Mouse (Mus musculus) neural tube, embryonic 10.5 days (tissue): ENCODE data around the gene Ugt1a8.
A peak's percentile ranks its signal among the peaks of the same experiment; 100 is the strongest.

ENCODE experiments used
- DNase-seq: peaks from one replicate; pipeline ENCODE4 v3.0.0-alpha.2; 2017; ENCODE audit warnings: low spot score; ENCODE audit errors: extremely low spot score

Gene Ugt1a8

DNA sequence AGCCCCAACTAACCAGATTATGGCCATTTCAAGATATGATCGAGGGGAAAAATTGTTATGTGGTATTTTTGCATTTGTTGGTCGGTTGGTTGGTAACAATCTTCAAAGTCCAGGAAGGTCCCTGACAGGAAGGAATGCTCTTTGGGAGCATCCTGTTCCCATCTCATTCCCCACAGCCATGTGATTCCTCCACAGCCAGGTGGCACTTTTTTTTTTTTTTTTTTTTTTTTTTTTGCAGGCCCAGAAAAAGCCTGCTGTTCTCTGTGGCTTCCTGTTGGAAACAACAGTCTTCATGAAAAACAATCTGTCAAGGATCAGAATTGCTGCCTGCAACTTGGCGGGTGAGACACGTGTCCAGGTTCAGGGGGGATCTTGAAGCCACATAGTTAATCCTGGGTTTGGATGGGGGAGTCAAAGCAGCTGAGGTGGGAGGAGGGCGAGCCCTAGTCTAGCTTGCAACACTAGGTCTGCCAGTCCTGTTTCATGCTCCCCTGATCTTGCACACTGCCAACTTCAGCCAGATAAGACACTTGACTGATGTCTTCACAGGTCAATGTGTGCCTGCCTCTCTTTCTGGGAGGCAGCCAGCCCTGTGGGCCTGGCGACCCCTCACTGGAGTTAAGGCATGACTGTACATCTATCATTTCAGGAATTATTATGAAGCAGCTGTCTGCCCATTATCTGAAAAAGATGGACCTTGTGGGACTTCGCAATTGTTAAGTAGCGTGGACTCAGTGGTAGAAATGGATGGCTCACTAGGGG is 171.4 kb downstream of the Ugt1a8 start:
- peak; percentile 74 for DNase-seq

DNA sequence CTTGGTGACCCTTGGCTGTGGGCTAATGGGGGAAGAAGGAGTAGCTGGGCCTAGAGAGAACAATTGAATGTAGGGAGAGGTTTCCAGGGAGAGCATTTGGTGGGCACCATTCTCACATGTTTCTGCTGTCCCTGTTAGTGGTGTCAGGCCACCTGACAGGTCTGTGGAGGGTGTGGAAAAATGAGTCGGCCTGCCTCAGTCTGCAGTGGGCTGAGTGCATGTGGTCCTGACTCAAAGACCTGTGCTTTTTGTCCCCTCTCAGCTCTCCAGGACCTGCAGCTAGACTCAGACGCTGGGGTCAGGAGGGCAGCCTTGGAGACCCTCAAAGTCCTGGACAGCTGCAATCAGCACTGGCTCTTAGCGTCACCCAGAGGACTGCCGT is 172.0 kb downstream of the Ugt1a8 start:
- DNase-seq: no peak

DNA sequence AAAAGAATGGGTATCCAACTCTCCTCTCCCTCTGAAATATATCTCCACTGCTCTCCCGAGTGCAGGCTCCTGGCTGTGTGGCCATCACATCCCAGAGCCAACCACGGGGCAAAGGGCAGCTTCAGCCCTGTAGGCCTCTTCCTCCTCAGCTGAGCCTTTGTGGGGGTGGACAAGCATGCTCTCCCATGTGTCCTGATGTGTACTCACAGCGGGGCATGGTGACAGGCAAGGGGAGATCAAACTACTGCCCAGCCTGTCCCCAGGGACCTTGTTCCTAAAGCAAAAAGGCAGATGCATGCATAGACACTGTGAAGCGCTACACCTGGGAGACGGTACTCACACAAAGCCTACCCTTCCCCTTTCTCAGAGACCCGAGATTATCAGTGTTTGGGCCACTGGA is 172.5 kb downstream of the Ugt1a8 start:
- no peak for DNase-seq

DNA sequence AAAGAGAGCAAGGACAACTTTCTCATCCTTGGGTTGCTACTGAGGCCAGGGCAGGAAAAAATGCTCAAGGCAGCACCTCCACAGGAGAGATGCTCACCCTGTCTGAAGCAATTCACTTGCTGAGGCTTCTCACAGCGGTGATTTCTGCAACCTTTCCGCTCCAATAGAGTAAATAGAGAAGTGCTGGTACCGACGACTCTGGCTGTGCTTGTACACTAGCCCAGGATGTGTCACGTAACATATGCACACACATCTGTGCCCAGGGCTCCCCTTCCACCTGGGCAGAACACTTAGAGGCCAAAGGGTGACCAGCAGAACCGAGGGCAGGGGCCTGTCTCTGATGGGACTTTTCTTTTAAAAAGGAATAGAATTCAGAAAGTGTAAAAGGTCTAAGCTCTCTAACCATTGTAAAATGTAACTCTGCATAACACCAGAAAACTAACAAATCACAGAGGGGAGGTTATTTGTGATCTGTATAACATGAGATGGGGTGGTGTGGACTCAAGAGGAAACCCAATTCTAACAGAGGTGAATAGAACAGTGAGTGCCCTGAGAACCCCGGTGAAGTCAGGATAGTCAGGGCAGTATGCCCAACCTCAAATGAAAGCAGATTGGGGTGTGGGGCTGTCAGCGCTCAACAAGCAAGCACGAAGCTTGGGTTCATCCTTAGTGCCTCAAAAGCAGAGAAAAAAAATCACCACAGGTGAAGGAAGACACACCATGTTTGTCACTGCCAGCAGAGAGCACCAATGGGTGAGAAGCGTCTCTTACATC is 173.2 kb downstream of the Ugt1a8 start:
- DNase-seq: no peak

DNA sequence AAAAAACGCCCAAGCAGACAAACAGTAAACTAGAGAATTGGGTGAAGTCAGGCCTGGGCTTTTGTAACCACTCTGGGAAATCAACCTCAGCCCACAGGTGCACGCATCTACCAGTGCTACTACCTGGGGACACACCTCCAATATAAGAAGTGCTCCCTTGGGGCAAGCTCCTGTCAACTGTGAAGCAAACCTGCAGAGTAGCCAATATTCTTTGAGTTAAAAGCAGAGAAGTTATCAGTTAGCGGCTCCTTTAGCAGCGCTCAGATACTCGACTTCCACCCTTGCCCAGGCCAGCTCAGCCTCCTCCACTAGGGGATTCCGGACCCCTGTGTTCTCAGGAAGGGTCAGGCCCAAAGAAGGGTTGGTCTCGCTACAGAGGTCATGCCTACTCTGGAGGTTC is 174.1 kb downstream of the Ugt1a8 start:
- no peak for DNase-seq

DNA sequence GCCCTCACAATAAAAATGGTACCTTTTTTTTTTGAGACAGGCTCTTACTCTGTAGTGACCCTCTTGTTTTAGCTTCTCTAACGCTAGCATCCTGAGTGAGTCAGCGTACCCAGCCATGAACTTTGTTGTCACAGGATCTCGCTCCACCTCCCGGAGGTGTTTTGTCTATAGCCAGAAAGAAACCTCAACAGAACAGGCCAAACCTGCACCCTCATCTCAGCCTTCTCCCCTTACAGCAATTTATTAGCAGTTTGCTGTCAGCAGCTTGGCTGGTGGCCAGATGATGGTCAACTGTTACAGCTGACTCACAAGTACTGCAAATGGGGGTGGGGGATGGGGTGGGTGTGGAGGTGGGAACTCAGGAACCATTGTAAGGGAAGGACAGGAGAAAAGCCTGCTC is 174.6 kb downstream of the Ugt1a8 start:
- no peak for DNase-seq

DNA sequence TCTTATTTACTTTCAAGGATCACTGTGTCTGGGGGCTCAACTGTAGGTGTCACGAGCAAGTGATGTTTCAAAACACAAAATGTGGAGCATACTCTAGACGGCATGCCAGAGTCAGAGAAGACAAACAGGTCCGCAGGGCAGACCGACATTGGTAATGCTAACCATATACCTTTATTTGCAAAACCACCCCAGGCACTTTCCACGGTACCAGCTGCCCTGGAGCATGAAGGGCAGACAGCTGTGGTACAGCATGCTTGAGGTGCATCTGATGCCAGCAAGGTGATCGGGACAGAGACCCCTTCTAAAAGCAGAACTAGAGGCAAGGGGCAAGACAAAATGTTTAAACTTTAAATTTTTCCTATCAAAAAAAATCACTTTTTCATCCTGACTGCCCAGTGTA is 175.3 kb downstream of the Ugt1a8 start:
- DNase-seq: no peak

DNA sequence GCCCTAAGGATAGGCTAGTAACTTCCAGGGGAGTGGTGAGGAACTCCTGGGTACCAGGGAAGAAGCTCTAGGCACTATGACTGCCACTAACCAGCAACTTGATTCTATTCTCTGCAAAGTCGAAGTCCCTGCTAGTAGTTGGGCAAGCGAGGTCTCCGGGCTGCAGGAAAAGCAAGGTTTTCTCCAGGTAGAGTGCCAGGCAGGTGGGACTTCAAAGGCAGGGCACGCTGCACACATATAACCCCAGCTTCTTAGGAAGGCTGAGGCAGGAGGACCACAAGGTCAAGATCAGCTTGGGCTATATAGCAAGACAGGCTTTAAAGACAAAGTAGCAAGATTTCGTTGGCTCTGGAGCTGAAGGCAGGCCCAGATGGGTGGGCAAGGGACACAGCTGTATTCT is 176.2 kb downstream of the Ugt1a8 start:
- no peak for DNase-seq

DNA sequence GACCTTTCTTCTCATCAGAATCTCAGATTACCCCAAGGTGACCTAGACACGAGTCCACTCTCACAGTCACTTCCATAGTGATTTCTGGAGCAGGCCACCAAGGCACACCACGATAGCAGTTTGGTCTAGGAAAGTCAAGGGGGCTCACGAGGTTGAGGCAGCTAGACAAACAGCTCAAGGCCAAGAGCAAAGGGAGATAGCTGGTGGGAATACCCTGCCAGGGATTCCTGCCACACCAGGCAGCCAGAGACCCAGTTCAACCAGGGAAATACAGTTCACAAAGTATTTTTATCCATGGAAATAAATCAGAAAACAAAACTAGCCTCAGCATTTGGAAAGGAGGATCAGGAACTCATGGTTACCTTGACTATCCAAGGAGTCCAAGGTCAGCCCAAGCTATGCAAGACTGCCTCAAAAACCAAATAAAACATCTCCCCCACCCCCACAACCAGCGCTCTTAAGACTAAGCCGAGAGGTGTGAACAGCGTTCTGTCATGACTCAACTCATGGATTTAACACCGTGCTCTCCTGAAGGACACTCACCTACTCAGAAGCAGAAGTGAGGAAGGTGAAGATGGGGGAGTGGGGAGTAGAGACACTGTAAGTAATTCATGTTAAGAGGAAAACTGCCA is 176.7 kb downstream of the Ugt1a8 start:
- no peak for DNase-seq

DNA sequence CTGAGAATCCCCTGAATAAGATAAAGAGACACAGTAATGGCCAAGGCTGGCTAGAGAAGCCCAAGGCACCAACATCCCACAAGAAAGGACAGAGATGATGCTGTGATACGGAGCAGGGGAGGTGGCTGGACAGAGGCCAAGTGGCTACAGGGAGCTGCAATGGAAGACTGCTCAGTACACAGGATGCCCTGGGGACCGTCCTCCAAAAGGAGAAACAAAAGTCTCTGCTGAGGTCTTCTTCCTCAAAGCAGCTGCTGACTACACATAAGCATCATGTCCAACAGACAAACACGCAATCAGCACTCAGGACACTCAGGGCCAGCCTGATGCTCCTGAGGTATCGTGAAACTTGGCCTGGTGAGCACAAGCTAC is 177.2 kb downstream of the Ugt1a8 start:
- no peak for DNase-seq

DNA sequence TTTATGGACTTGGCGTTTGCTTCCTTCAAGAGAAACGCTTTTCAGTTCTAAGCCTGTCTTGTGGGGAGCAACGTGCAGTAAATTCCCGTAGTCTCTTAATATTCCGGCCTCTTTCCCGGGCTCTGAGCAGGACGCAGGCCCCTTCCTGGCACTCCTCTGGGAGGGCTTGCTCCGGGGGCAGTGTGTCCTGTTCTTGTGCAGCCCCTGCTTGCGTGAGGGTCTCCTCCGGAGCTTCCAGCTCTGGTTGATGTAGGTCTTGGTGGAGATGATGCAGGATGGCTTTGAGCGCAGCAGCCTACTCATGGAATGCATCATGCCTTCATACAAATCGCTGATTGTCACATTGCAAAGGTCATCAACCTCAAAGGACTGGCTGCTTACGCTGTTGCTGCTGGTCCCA is 178.5 kb downstream of the Ugt1a8 start:
- DNase-seq: no peak

DNA sequence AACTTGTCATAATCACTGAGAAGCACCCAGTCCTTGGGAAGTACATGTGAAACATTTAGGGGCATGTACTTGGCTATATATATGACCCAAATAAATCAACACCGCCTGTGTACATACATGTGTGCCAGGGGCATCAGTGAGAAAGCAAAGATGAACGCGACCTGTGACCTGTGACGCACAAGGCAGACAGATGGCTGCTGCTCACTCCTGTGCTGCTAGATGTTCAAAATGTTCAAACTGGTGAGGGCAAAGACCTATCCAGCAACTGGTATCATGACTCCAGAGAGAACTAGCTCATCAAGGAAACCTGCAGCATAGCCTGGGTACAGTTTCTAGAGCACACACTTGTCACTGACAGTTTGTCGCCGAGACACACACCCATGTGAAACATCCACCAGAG is 179.9 kb downstream of the Ugt1a8 start:
- DNase-seq: no peak

DNA sequence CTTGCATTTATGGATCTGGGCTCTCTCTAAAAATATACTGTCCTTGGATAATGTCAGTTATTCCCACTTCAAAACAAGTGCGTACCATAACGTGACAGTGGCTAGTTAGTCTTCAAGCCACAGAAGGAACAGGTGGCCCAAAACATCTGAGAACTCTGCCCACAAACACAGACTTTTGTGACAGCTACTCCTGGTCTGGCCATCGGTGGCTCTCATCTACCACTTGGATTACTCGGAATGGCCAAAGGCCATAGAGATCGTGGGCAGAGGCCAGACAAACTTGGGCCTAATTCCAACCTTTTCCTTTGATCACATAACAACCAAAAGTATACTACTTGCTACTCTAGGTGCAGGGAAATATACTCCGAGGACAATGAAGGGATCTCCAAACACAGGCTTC is 180.5 kb downstream of the Ugt1a8 start:
- DNase-seq: no peak
